Mouse (Mus musculus) erythroblast, embryonic 14.5 days (primary cell): Measurements from ENCODE around the gene Mab21l1. TPM values are rescaled to one million over a fixed set of nuclear protein-coding genes. Genes with fewer than 3 reads are reported as not detected.

ENCODE experiments used
- H3K27me3 ChIP-seq: 2 replicates; pipeline ENCODE4 v1.6.1; 2012; ENCODE audit warnings: inconsistent platforms; ENCODE audit not compliant: control insufficient read depth
- H3K36me3 ChIP-seq: 2 replicates; pipeline ENCODE4 v1.6.1; 2012; ENCODE audit warnings: mild to moderate bottlenecking, inconsistent platforms; ENCODE audit not compliant: control insufficient read depth
- H3K4me1 ChIP-seq: 2 replicates; pipeline ENCODE4 v1.6.1; 2012; ENCODE audit warnings: inconsistent platforms; ENCODE audit not compliant: control insufficient read depth
- H3K4me3 ChIP-seq: replicated peaks from 2 replicates; pipeline ENCODE3; 2012; ENCODE audit warnings: moderate library complexity, mild to moderate bottlenecking, inconsistent platforms
- H3K9me3 ChIP-seq: 2 replicates; pipeline ENCODE4 v1.6.1; 2012; ENCODE audit warnings: low read length, inconsistent platforms, mixed read lengths; ENCODE audit not compliant: control insufficient read depth
- GATA1 ChIP-seq: IDR thresholded peaks from 2 replicates; pipeline ENCODE4 v1.6.1; 2012; ENCODE audit warnings: low read length, inconsistent platforms, mixed read lengths
- TAL1 ChIP-seq: IDR thresholded peaks from 3 replicates; pipeline ENCODE4 v1.6.1; 2012; ENCODE audit warnings: low read length, inconsistent platforms, mixed read lengths
- polyA plus RNA-seq: library from polyadenylated mRNA; stranded (reverse); fragments of >175 nt; gene quantifications from 2 replicates; pipeline ENCODE4 v1.2.3, GENCODE M21; 2012

Mab21l1 gene
- polyA plus RNA-seq, 1 experiment: not detected

- no peaks in the 10 kb centered on the region for H3K9me3 ChIP-seq
- no peak overlapping the region for H3K4me3 ChIP-seq
- peaks cover 24% of the 10 kb centered on the region for H3K27me3 ChIP-seq
Measured at GRCm38 (mm10) chr3:55775245-55775644, 7.1 kb upstream of the Mab21l1 start.

GRCm38 (mm10) chr3:55775753-55776152 lies 6.6 kb upstream of the Mab21l1 start:
- no peaks in the 10 kb centered on the region for H3K4me1 ChIP-seq
- TF ChIP-seq TAL1 (no peak), GATA1 (no peak)
- no peaks in the 10 kb centered on the region for H3K36me3 ChIP-seq
- no peak overlapping the region for H3K4me3 ChIP-seq
- H3K9me3 ChIP-seq: no peaks in the 10 kb centered on the region; the same call in 1 of the 2 replicates
- peaks cover 29% of the 10 kb centered on the region for H3K27me3 ChIP-seq

More at GRCm38 (mm10) chr3:55775245-55775644, 7.1 kb upstream of the Mab21l1 start:
- no peak for TF ChIP-seq TAL1
- no peak for TF ChIP-seq GATA1
- no peaks in the 10 kb centered on the region for H3K4me1 ChIP-seq
- H3K36me3 ChIP-seq: no peaks in the 10 kb centered on the region

GRCm38 (mm10) chr3:55777501-55777900 lies 4.8 kb upstream of the Mab21l1 start:
- Histone ChIP-seq H3K9me3 (no peaks in the 10 kb centered on the region; the same call in 1 of the 2 replicates), H3K36me3 (no peaks in the 10 kb centered on the region), H3K4me3 (no peak overlapping the region), H3K27me3 (peaks cover 47% of the 10 kb centered on the region), H3K4me1 (no peaks in the 10 kb centered on the region)
- TF ChIP-seq TAL1: no peak
- TF ChIP-seq GATA1: no peak

- no peaks in the 10 kb centered on the region for H3K4me1 ChIP-seq
- H3K4me3 ChIP-seq: no peak overlapping the region
- H3K27me3 ChIP-seq: peaks cover 62% of the 10 kb centered on the region
- TF ChIP-seq GATA1 (no peak), TAL1 (no peak)
- H3K9me3 ChIP-seq: no peaks in the 10 kb centered on the region; the same call in 1 of the 2 replicates
- H3K36me3 ChIP-seq: no peaks in the 10 kb centered on the region
Measured at GRCm38 (mm10) chr3:55778764-55779730, 3.3 kb upstream of the Mab21l1 start.

- peaks cover 76% of the 10 kb centered on the region for H3K27me3 ChIP-seq
Measured at GRCm38 (mm10) chr3:55780120-55781070, 1.9 kb upstream of the Mab21l1 start.

GRCm38 (mm10) chr3:55781429-55782055 lies 768 bp upstream of the Mab21l1 start:
- Histone ChIP-seq H3K4me1 (no peaks in the 10 kb centered on the region), H3K9me3 (no peaks in the 10 kb centered on the region; the same call in 1 of the 2 replicates), H3K36me3 (no peaks in the 10 kb centered on the region), H3K27me3 (peaks cover 87% of the 10 kb centered on the region), H3K4me3 (no peak overlapping the region)
- TF ChIP-seq TAL1 (no peak), GATA1 (no peak)

More at GRCm38 (mm10) chr3:55780120-55781070, 1.9 kb upstream of the Mab21l1 start:
- Histone ChIP-seq H3K4me3 (no peak overlapping the region), H3K4me1 (no peaks in the 10 kb centered on the region), H3K36me3 (no peaks in the 10 kb centered on the region), H3K9me3 (no peaks in the 10 kb centered on the region; the same call in 1 of the 2 replicates)
- no peak for TF ChIP-seq GATA1
- no peak for TF ChIP-seq TAL1

- no peak for TF ChIP-seq TAL1
- TF ChIP-seq GATA1: no peak
- H3K4me3 ChIP-seq: no peak overlapping the region
- H3K9me3 ChIP-seq: no peaks in the 10 kb centered on the region; the same call in 1 of the 2 replicates
- H3K36me3 ChIP-seq: no peaks in the 10 kb centered on the region
- no peaks in the 10 kb centered on the region for H3K4me1 ChIP-seq
- H3K27me3 ChIP-seq: peaks cover 97% of the 10 kb centered on the region
Measured at GRCm38 (mm10) chr3:55782771-55783170, 461 bp downstream of the Mab21l1 start.
